Mouse (Mus musculus): ENCODE data around the gene Acad12. TPM values are rescaled to one million over a fixed set of nuclear protein-coding genes. Genes with fewer than 3 reads are reported as not detected.

The Acad12 gene
- polyA plus RNA-seq, 1 experiment from 2014 or later: 1.7 TPM

Other genes starting within 250 kb of the Acad12 start
- gene Trafd1, start 233.3 kb downstream of the Acad12 start, polyA plus RNA-seq (2015; fragmentation: Nextera tagmentation; extraction: Ambion mirVana): 115 and 117 TPM in 2 replicates
- 56.6 and 59.4 TPM in 2 replicates for gene Naa25, start 221.0 kb downstream of the Acad12 start, polyA plus RNA-seq (2015; fragmentation: Nextera tagmentation; extraction: Ambion mirVana)
- gene Tmem116, start 167.0 kb downstream of the Acad12 start, polyA plus RNA-seq (2015; fragmentation: Nextera tagmentation; extraction: Ambion mirVana): 1.8 TPM in 2 replicates
- 183 and 192 TPM in 2 replicates for gene Erp29, start 166.4 kb downstream of the Acad12 start, polyA plus RNA-seq (2015; fragmentation: Nextera tagmentation; extraction: Ambion mirVana)
- gene Adam1b, start 115.5 kb downstream of the Acad12 start, polyA plus RNA-seq (2015; fragmentation: Nextera tagmentation; extraction: Ambion mirVana): 0.06 TPM in 1 of 2 replicates, not detected in the other
- 3.7 and 4.6 TPM in 2 replicates for gene Adam1a, start 73.5 kb downstream of the Acad12 start, polyA plus RNA-seq (2015; fragmentation: Nextera tagmentation; extraction: Ambion mirVana)
- gene Gm42878, start 73.5 kb downstream of the Acad12 start, polyA plus RNA-seq (2015; fragmentation: Nextera tagmentation; extraction: Ambion mirVana): not detected in 2 replicates
- 65.4 and 65.5 TPM in 2 replicates for gene Mapkapk5, start 73.0 kb downstream of the Acad12 start, polyA plus RNA-seq (2015; fragmentation: Nextera tagmentation; extraction: Ambion mirVana)
- 131 and 148 TPM in 2 replicates for gene Aldh2, start 25.1 kb downstream of the Acad12 start, polyA plus RNA-seq (2015; fragmentation: Nextera tagmentation; extraction: Ambion mirVana)
- 0.91 and 1.8 TPM in 2 replicates for gene Acad10, start 41.6 kb upstream of the Acad12 start, polyA plus RNA-seq (2015; fragmentation: Nextera tagmentation; extraction: Ambion mirVana)
- 38.9 and 42.1 TPM in 2 replicates for gene Brap, start 41.6 kb upstream of the Acad12 start, polyA plus RNA-seq (2015; fragmentation: Nextera tagmentation; extraction: Ambion mirVana)
- gene Atxn2, start 92.4 kb upstream of the Acad12 start, polyA plus RNA-seq (2015; fragmentation: Nextera tagmentation; extraction: Ambion mirVana): 70.2 and 100 TPM in 2 replicates
- 7.5 and 9.4 TPM in 2 replicates for gene Sh2b3, start 218.7 kb upstream of the Acad12 start, polyA plus RNA-seq (2015; fragmentation: Nextera tagmentation; extraction: Ambion mirVana)
- gene Pheta1, start 230.0 kb upstream of the Acad12 start, polyA plus RNA-seq (2015; fragmentation: Nextera tagmentation; extraction: Ambion mirVana): 33.0 and 34.7 TPM in 2 replicates

Data from neural tube, embryonic 15.5 days (tissue).